Mouse (Mus musculus): Measurements from ENCODE around the gene Gaa. TPM values are rescaled to one million over a fixed set of nuclear protein-coding genes. Genes with fewer than 3 reads are reported as not detected.
A peak's percentile ranks its signal among the peaks of the same experiment; 100 is the strongest.
"Not testable (repeated sequence)": the region's sequence is repeated elsewhere in the genome, so short reads cannot be mapped to it uniquely, and the experiment has no call there.

Gene Gaa
- total and polyA plus RNA-seq, 2 experiments from 2014 or later: 128 to 223 TPM

GRCm38 (mm10) chr11:119252854-119253541 is 14.7 kb upstream of the Gaa start:
- Histone ChIP-seq H3K9me3 (ENCODE audit: low read length) (no peaks in the 10 kb centered on the region), H3K9ac (replicated peaks; ENCODE audit: low read length) (no peak overlapping the region), H3K4me1 (ENCODE audit: insufficient read depth, low read length) (no peaks in the 10 kb centered on the region), H3K4me3 (ENCODE audit: low read length) (peak overlapping the region; percentile 16), H3K27ac (peak overlapping the region; percentile 51; the same call in 1 of the 2 replicates), H3K27me3 (ENCODE audit: insufficient read depth, low read length) (no peaks in the 10 kb centered on the region), H3K4me2 (ENCODE audit: low read depth, low read length) (peak overlapping the region; percentile 48), H3K36me3 (ENCODE audit: insufficient read depth, low read length) (no peaks in the 10 kb centered on the region)
- peak; percentile 80 for TF ChIP-seq CTCF (IDR thresholded peaks at IDR 0.05; ENCODE audit: low read depth)
- WGBS: 5% methylated on average over 22 of the region's 22 CpGs
- ATAC-seq: peak; percentile 86
- DNase-seq (ENCODE audit: low spot score): peak; percentile 83

GRCm38 (mm10) chr11:119256557-119256956 is 11.1 kb upstream of the Gaa start:
- not testable (repeated sequence) for H3K27ac ChIP-seq; H3K36me3 ChIP-seq (ENCODE audit: insufficient read depth, low read length); H3K4me3 ChIP-seq (ENCODE audit: low read length); H3K27me3 ChIP-seq (ENCODE audit: insufficient read depth, low read length); DNase-seq (ENCODE audit: low spot score); H3K9me3 ChIP-seq (ENCODE audit: low read length); H3K9ac ChIP-seq (replicated peaks; ENCODE audit: low read length); ATAC-seq; H3K4me2 ChIP-seq (ENCODE audit: low read depth, low read length); H3K4me1 ChIP-seq (ENCODE audit: insufficient read depth, low read length)
- 77% methylated on average over 5 of the region's 5 CpGs for WGBS

- Histone ChIP-seq H3K9ac (replicated peaks; ENCODE audit: low read length) (no peak overlapping the region), H3K27ac (peak overlapping the region; percentile 26; the same call in 1 of the 2 replicates), H3K9me3 (ENCODE audit: low read length) (no peaks in the 10 kb centered on the region), H3K4me3 (ENCODE audit: low read length) (no peak overlapping the region), H3K36me3 (ENCODE audit: insufficient read depth, low read length) (no peaks in the 10 kb centered on the region), H3K4me2 (ENCODE audit: low read depth, low read length) (peak overlapping the region; percentile 43), H3K27me3 (ENCODE audit: insufficient read depth, low read length) (no peaks in the 10 kb centered on the region), H3K4me1 (ENCODE audit: insufficient read depth, low read length) (no peaks in the 10 kb centered on the region)
- no peak for TF ChIP-seq CTCF (IDR thresholded peaks at IDR 0.05; ENCODE audit: low read depth)
- DNase-seq (ENCODE audit: low spot score) (no peak), ATAC-seq (no peak)
- WGBS: 67% methylated on average over 9 of the region's 9 CpGs
Measured at GRCm38 (mm10) chr11:119258216-119258571, 9.5 kb upstream of the Gaa start.

- Histone ChIP-seq H3K4me3 (ENCODE audit: low read length) (no peak overlapping the region), H3K4me1 (ENCODE audit: insufficient read depth, low read length) (no peaks in the 10 kb centered on the region), H3K9me3 (ENCODE audit: low read length) (no peaks in the 10 kb centered on the region), H3K9ac (replicated peaks; ENCODE audit: low read length) (no peak overlapping the region), H3K27ac (peak overlapping the region; percentile 26; the same call in 1 of the 2 replicates), H3K27me3 (ENCODE audit: insufficient read depth, low read length) (no peaks in the 10 kb centered on the region), H3K36me3 (ENCODE audit: insufficient read depth, low read length) (no peaks in the 10 kb centered on the region), H3K4me2 (ENCODE audit: low read depth, low read length) (peak overlapping the region; percentile 43)
- ATAC-seq (peak; percentile 58), DNase-seq (ENCODE audit: low spot score) (peak; percentile 67)
- no peak for TF ChIP-seq CTCF (IDR thresholded peaks at IDR 0.05; ENCODE audit: low read depth)
- WGBS: 68% methylated on average over 23 of the region's 23 CpGs
Measured at GRCm38 (mm10) chr11:119258572-119259322, 8.9 kb upstream of the Gaa start.

- 88% methylated on average over 8 of the region's 8 CpGs for WGBS
- Histone ChIP-seq H3K4me2 (ENCODE audit: low read depth, low read length) (no peak overlapping the region), H3K9me3 (ENCODE audit: low read length) (no peaks in the 10 kb centered on the region), H3K4me1 (ENCODE audit: insufficient read depth, low read length) (no peaks in the 10 kb centered on the region), H3K9ac (replicated peaks; ENCODE audit: low read length) (no peak overlapping the region), H3K27me3 (ENCODE audit: insufficient read depth, low read length) (no peaks in the 10 kb centered on the region), H3K27ac (no peak overlapping the region), H3K4me3 (ENCODE audit: low read length) (no peak overlapping the region), H3K36me3 (ENCODE audit: insufficient read depth, low read length) (no peaks in the 10 kb centered on the region)
- DNase-seq (ENCODE audit: low spot score) (no peak), ATAC-seq (no peak)
- no peak for TF ChIP-seq CTCF (IDR thresholded peaks at IDR 0.05; ENCODE audit: low read depth)
Measured at GRCm38 (mm10) chr11:119259977-119260376, 7.7 kb upstream of the Gaa start.

GRCm38 (mm10) chr11:119264413-119264812 is 3.3 kb upstream of the Gaa start:
- H3K36me3 ChIP-seq (ENCODE audit: insufficient read depth, low read length): no peaks in the 10 kb centered on the region
- TF ChIP-seq CTCF (IDR thresholded peaks at IDR 0.05; ENCODE audit: low read depth): no peak
- no peak for ATAC-seq
- H3K27me3 ChIP-seq (ENCODE audit: insufficient read depth, low read length): no peaks in the 10 kb centered on the region
- no peak overlapping the region for H3K4me2 ChIP-seq (ENCODE audit: low read depth, low read length)
- no peak overlapping the region for H3K4me3 ChIP-seq (ENCODE audit: low read length)
- H3K9ac ChIP-seq (replicated peaks; ENCODE audit: low read length): no peak overlapping the region
- H3K9me3 ChIP-seq (ENCODE audit: low read length): no peaks in the 10 kb centered on the region
- H3K4me1 ChIP-seq (ENCODE audit: insufficient read depth, low read length): 0 out of 2 replicates have a peak, but pooled peaks cover 13% of the 10 kb centered on the region
- DNase-seq (ENCODE audit: low spot score): no peak
- H3K27ac ChIP-seq: no peak overlapping the region
- 90% methylated on average over 13 of the region's 13 CpGs for WGBS

- WGBS: 77% methylated on average over 7 of the region's 7 CpGs
- Histone ChIP-seq H3K27me3 (ENCODE audit: insufficient read depth, low read length) (no peaks in the 10 kb centered on the region), H3K4me2 (ENCODE audit: low read depth, low read length) (no peak overlapping the region), H3K36me3 (ENCODE audit: insufficient read depth, low read length) (no peaks in the 10 kb centered on the region), H3K9me3 (ENCODE audit: low read length) (no peaks in the 10 kb centered on the region), H3K4me1 (ENCODE audit: insufficient read depth, low read length) (0 out of 2 replicates have a peak, but pooled peaks cover 13% of the 10 kb centered on the region), H3K27ac (no peak overlapping the region), H3K4me3 (ENCODE audit: low read length) (no peak overlapping the region), H3K9ac (replicated peaks; ENCODE audit: low read length) (no peak overlapping the region)
- DNase-seq (ENCODE audit: low spot score) (no peak), ATAC-seq (no peak)
- no peak for TF ChIP-seq CTCF (IDR thresholded peaks at IDR 0.05; ENCODE audit: low read depth)
Measured at GRCm38 (mm10) chr11:119265811-119266210, 1.9 kb upstream of the Gaa start.
